28 mouse cellular contexts compared by ENCODE assay signal in the genomic region with DNA sequence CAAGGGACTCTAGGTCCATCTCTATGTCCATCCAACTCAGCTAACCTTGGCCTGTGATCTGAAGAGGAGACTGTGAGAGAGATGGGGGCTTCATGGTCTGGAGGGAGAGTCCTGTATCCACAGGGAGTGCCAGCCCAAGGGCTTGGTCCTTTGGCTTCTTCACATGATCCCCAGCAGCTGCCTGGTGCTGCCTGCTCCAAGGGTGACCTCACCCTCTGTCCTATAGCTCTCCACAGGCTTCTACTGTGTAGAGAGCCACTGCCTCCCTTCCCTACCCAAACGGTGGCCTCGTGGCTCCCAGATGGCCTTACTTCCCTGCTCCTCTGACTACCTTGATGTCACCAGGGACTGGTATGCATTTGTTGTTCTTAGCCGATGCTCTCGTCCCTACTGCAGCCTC.
DNase-seq lines count a peak whose midpoint lies in the region; ATAC-seq lines count a peak whose summit lies in the region.
"Had no signal": no experiment of that assay in that cellular context is flagged by ENCODE, and none has a peak within 500 bp of the region (broad histone marks: within the 10 kb centered on the region; RNA-seq: fewer than 3 reads in every experiment).

No protein-coding gene starts in this region.

- DNase-seq in cerebellum, adult 9-11 months = peak; percentile 46
- no peak for DNase-seq in cerebellum, adult 11 months
- peak; percentile 24 for DNase-seq in layer of hippocampus, adult 11-12 months (ENCODE audit: low spot score)
- no peak for DNase-seq in layer of hippocampus, postnatal 14 days (ENCODE audit: low spot score in 2 of 2)
- DNase-seq in midbrain, embryonic 10.5 days (ENCODE audit: low spot score) = no peak
- no peak for DNase-seq in adrenal gland, adult (ENCODE audit: inconsistent age in 2 of 2, low spot score in 1 of 2)
- DNase-seq: adrenal gland, postnatal 25 days; cerebellum, adult 9-10 months; forebrain, postnatal 0 days; gastrocnemius, postnatal 25 days; heart, adult 18-20 months; heart, postnatal 10 days; kidney, adult 18-20 months; kidney, postnatal 25 days; liver; lung, adult 2 months; lung, postnatal 10 days; midbrain, embryonic 14.5 days; right cerebral cortex, postnatal 14 days; thymus, postnatal 4 days had no signal

- no peaks in the 10 kb centered on the region for H3K27me3 ChIP-seq in midbrain, embryonic 10.5 days (ENCODE audit: low read depth, poor library complexity, severe bottlenecking)
- no peaks in the 10 kb centered on the region for H3K27me3 ChIP-seq in midbrain, embryonic 15.5 days (replicated peaks)
- H3K27me3 ChIP-seq: forebrain, embryonic 12.5 days; kidney, embryonic 15.5 days; neural tube, embryonic 12.5 days had no signal

- WGBS in midbrain, embryonic 10.5 days = 73% methylated on average over 4 of the region's 4 CpGs
- 73% methylated on average over 4 of the region's 4 CpGs for WGBS in midbrain, embryonic 15.5 days

- H3K9me3 ChIP-seq in midbrain, embryonic 10.5 days (replicated peaks) = no peaks in the 10 kb centered on the region
- H3K9me3 ChIP-seq in midbrain, embryonic 15.5 days = no peaks in the 10 kb centered on the region
- H3K9me3 ChIP-seq: forebrain, embryonic 12.5 days; heart, embryonic 13.5 days; kidney, embryonic 15.5 days; neural tube, embryonic 12.5 days had no signal

- H3K36me3 ChIP-seq in midbrain, embryonic 10.5 days = no peaks in the 10 kb centered on the region; the same call in 1 of the 2 replicates
- H3K36me3 ChIP-seq in midbrain, embryonic 15.5 days (replicated peaks) = no peaks in the 10 kb centered on the region
- H3K36me3 ChIP-seq: G1E had no signal

- H3K4me1 ChIP-seq in midbrain, embryonic 10.5 days = peaks cover 15% of the 10 kb centered on the region; the same call in 1 of the 2 replicates
- no peaks in the 10 kb centered on the region for H3K4me1 ChIP-seq in midbrain, embryonic 15.5 days
- H3K4me1 ChIP-seq: forebrain, embryonic 12.5 days; neural tube, embryonic 12.5 days had no signal

- H3K27ac ChIP-seq in midbrain, embryonic 10.5 days (replicated peaks) = peak overlapping the region; percentile 42; the same call in 1 of the 2 replicates
- H3K27ac ChIP-seq in midbrain, embryonic 15.5 days = no peak overlapping the region
- H3K27ac ChIP-seq: forebrain, embryonic 12.5 days; heart, embryonic 13.5 days; kidney, embryonic 15.5 days; liver, embryonic 14.5 days; macrophage; neural tube, embryonic 12.5 days had no signal

- no peak overlapping the region for H3K4me3 ChIP-seq in midbrain, embryonic 10.5 days
- H3K4me3 ChIP-seq in midbrain, embryonic 15.5 days = no peak overlapping the region
- H3K4me3 ChIP-seq: forebrain, embryonic 12.5 days; heart, embryonic 13.5 days; kidney, embryonic 15.5 days; neural tube, embryonic 12.5 days had no signal

- no peak for ATAC-seq in midbrain, embryonic 15.5 days (replicated peaks)
- ATAC-seq: forebrain, postnatal 0 days had no signal

- H3K4me2 ChIP-seq in midbrain, embryonic 15.5 days = no peak overlapping the region
- H3K4me2 ChIP-seq: forebrain, embryonic 12.5 days; heart, embryonic 13.5 days; kidney, embryonic 15.5 days; neural tube, embryonic 12.5 days had no signal

- H3K9ac ChIP-seq in midbrain, embryonic 15.5 days = no peak overlapping the region
- H3K9ac ChIP-seq: forebrain, embryonic 12.5 days; forebrain, postnatal 0 days; kidney, embryonic 15.5 days; liver, embryonic 14.5 days; neural tube, embryonic 12.5 days had no signal

Comparison
In these comparisons a context has a peak if more than half of its experiments do, and no peak if none do; other contexts are left out.
1. DNase-seq: peak in cerebellum, adult 9-11 months (single experiment) and layer of hippocampus, adult 11-12 months (single experiment); none in cerebellum, adult 11 months (single experiment), layer of hippocampus, postnatal 14 days (0 of 2), midbrain, embryonic 10.5 days (single experiment) and adrenal gland, adult (0 of 2).